19 mouse cellular contexts compared by ENCODE assay signal in the genomic region with DNA sequence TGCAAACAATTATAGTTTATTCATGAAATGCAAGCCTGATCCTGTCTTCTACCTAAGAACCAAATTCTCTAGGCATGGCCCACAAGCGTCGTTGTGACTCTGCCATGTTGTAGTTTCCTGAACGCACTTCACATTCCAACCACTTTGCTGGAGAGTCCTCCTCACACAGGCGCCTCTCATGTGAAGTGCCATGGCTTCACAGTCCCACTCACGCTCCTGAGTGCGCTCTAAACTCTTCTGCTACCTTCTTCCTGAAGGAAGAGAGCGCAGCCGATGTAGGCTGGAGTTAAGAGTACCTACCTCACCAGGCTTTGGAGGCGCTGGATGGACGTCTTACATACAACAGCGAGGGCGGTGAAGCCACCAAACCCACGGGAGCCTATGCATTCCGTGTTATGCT.
DNase-seq lines count a peak whose midpoint lies in the region; ATAC-seq and TF ChIP-seq lines count a peak whose summit lies in the region.
"Had no signal": no experiment of that assay in that cellular context is flagged by ENCODE, and none has a peak within 500 bp of the region (broad histone marks: within the 10 kb centered on the region; RNA-seq: fewer than 3 reads in every experiment).

No protein-coding gene starts in this region.

- intact Hi-C loops in heart, adult 2 months (cut with DNase I), result no loop called here
- intact Hi-C loops in heart, postnatal 14 days (cut with DNase I), result loop anchor here (5.0 kb wide), 1 partner anchor 128 kb away; a partner anchor contains a TSS

- H3K4me2 ChIP-seq in limb, embryonic 12.5 days, result no peak overlapping the region
- H3K4me2 ChIP-seq in lung, postnatal 0 days (replicated peaks; ENCODE audit: low read depth, low read length), result peak overlapping the region; percentile 42; the same call in 1 of the 2 replicates
- no peak overlapping the region for H3K4me2 ChIP-seq in hindbrain, embryonic 16.5 days (ENCODE audit: low read length)
- H3K4me2 ChIP-seq: embryonic facial prominence, embryonic 12.5 days; hindbrain, embryonic 12.5 days; neural tube, embryonic 13.5 days had no signal

- H3K4me1 ChIP-seq in heart, adult 2 months (ENCODE audit: control insufficient read depth, insufficient read depth, low read length), result peaks cover 4% of the 10 kb centered on the region
- H3K4me1 ChIP-seq in limb, embryonic 12.5 days (replicated peaks), result 0 out of 2 replicates have a peak, but pooled peaks cover 3% of the 10 kb centered on the region
- peaks cover 3% of the 10 kb centered on the region; the same call in 1 of the 2 replicates for H3K4me1 ChIP-seq in limb, embryonic 10.5 days
- H3K4me1 ChIP-seq in lung, postnatal 0 days (ENCODE audit: insufficient read depth, low read depth, low read length), result no peaks in the 10 kb centered on the region; the same call in 1 of the 2 replicates
- no peaks in the 10 kb centered on the region for H3K4me1 ChIP-seq in hindbrain, embryonic 16.5 days (ENCODE audit: control insufficient read depth, insufficient read depth, low read depth, low read length)
- H3K4me1 ChIP-seq: embryonic facial prominence, embryonic 12.5 days; hindbrain, embryonic 12.5 days; neural tube, embryonic 13.5 days had no signal

- DNase-seq in heart, adult 2 months, result no peak
- no peak for DNase-seq in heart, postnatal 14 days
- no peak for DNase-seq in limb, embryonic 10.5 days (ENCODE audit: low spot score)
- peak; percentile 92 for DNase-seq in lung, postnatal 0 days (ENCODE audit: low spot score)
- no peak for DNase-seq in layer of hippocampus, adult 11-12 months (ENCODE audit: low spot score)
- DNase-seq: B cell, adult 2 months; cerebellum, adult 11 months; cerebellum, postnatal 25 days; gastrocnemius, postnatal 36 days; left cerebral cortex, postnatal 4 days; right cerebral cortex, postnatal 4 days; thymus, adult 18-20 months had no signal

- ATAC-seq in limb, embryonic 12.5 days (ENCODE audit: insufficient number of reproducible peaks, insufficient read depth, low FRiP score, low TSS enrichment, low read depth), result no peak
- peak; percentile 95 for ATAC-seq in lung, postnatal 0 days
- no peak for ATAC-seq in hindbrain, embryonic 16.5 days
- ATAC-seq: intestine, postnatal 0 days had no signal

- H3K9ac ChIP-seq in heart, adult 2 months (ENCODE audit: low read depth, low read length), result no peak overlapping the region
- H3K9ac ChIP-seq in limb, embryonic 12.5 days (replicated peaks), result no peak overlapping the region
- no peak overlapping the region for H3K9ac ChIP-seq in lung, postnatal 0 days (replicated peaks; ENCODE audit: low read depth)
- H3K9ac ChIP-seq in hindbrain, embryonic 16.5 days (ENCODE audit: low read depth, low read length), result no peak overlapping the region
- H3K9ac ChIP-seq: embryonic facial prominence, embryonic 12.5 days; hindbrain, embryonic 12.5 days; liver, embryonic 14.5 days; neural tube, embryonic 13.5 days had no signal

- no peaks in the 10 kb centered on the region; the same call in 1 of the 2 replicates for H3K79me2 ChIP-seq in heart, adult 2 months (replicated peaks; ENCODE audit: control insufficient read depth, insufficient read depth, low read length)

- 0 out of 2 replicates have a peak, but pooled peaks have one; percentile 9 for TF ChIP-seq CTCF in heart, adult 2 months (IDR thresholded peaks at IDR 0.05)
- TF ChIP-seq CTCF in lung, postnatal 0 days (IDR thresholded peaks at IDR 0.05), result peak; percentile 28

- no peak overlapping the region; the same call in 1 of the 2 replicates for H3K27ac ChIP-seq in heart, adult 2 months
- H3K27ac ChIP-seq in limb, embryonic 12.5 days, result peak overlapping the region; percentile 53; the same call in 1 of the 2 replicates
- no peak overlapping the region for H3K27ac ChIP-seq in limb, embryonic 10.5 days
- H3K27ac ChIP-seq in lung, postnatal 0 days (ENCODE audit: low read length), result peak overlapping the region; percentile 66; the same call in 1 of the 2 replicates
- H3K27ac ChIP-seq in hindbrain, embryonic 16.5 days (ENCODE audit: low read depth, low read length), result no peak overlapping the region
- H3K27ac ChIP-seq: embryonic facial prominence, embryonic 12.5 days; hindbrain, embryonic 12.5 days; liver, embryonic 14.5 days; neural tube, embryonic 13.5 days had no signal

- no peak for TF ChIP-seq POLR2A in heart, adult 2 months (IDR thresholded peaks at IDR 0.05; ENCODE audit: insufficient read depth, low read depth, low read length)

- WGBS in heart, adult 2 months, result 87% methylated on average over 14 of the region's 14 CpGs
- 91% methylated on average over 14 of the region's 14 CpGs for WGBS in limb, embryonic 12.5 days
- WGBS in limb, embryonic 10.5 days, result 93% methylated on average over 14 of the region's 14 CpGs
- WGBS in lung, postnatal 0 days, result 68% methylated on average over 14 of the region's 14 CpGs
- WGBS in hindbrain, embryonic 16.5 days, result 92% methylated on average over 14 of the region's 14 CpGs

- H3K9me3 ChIP-seq in limb, embryonic 12.5 days, result no peaks in the 10 kb centered on the region
- no peaks in the 10 kb centered on the region for H3K9me3 ChIP-seq in limb, embryonic 10.5 days (replicated peaks)
- H3K9me3 ChIP-seq in lung, postnatal 0 days (ENCODE audit: low read length), result no peaks in the 10 kb centered on the region
- H3K9me3 ChIP-seq in hindbrain, embryonic 16.5 days (ENCODE audit: control insufficient read depth, low read length), result no peaks in the 10 kb centered on the region
- H3K9me3 ChIP-seq: embryonic facial prominence, embryonic 12.5 days; hindbrain, embryonic 12.5 days; neural tube, embryonic 13.5 days had no signal

- no peak overlapping the region for H3K4me3 ChIP-seq in heart, adult 2 months
- H3K4me3 ChIP-seq in limb, embryonic 12.5 days (replicated peaks), result no peak overlapping the region
- H3K4me3 ChIP-seq in limb, embryonic 10.5 days, result no peak overlapping the region
- H3K4me3 ChIP-seq in lung, postnatal 0 days (ENCODE audit: low read depth, low read length), result no peak overlapping the region
- H3K4me3 ChIP-seq in hindbrain, embryonic 16.5 days (ENCODE audit: low read length), result no peak overlapping the region
- H3K4me3 ChIP-seq: embryonic facial prominence, embryonic 12.5 days; hindbrain, embryonic 12.5 days; neural tube, embryonic 13.5 days had no signal

- H3K27me3 ChIP-seq in heart, adult 2 months (ENCODE audit: control insufficient read depth, insufficient read depth, low read length), result no peaks in the 10 kb centered on the region
- no peaks in the 10 kb centered on the region for H3K27me3 ChIP-seq in limb, embryonic 12.5 days
- H3K27me3 ChIP-seq in limb, embryonic 10.5 days (ENCODE audit: low read depth, poor library complexity, severe bottlenecking), result no peaks in the 10 kb centered on the region
- no peaks in the 10 kb centered on the region for H3K27me3 ChIP-seq in lung, postnatal 0 days (replicated peaks; ENCODE audit: insufficient read depth, low read length)
- H3K27me3 ChIP-seq in hindbrain, embryonic 16.5 days (replicated peaks; ENCODE audit: control insufficient read depth, insufficient read depth, low read length), result no peaks in the 10 kb centered on the region
- H3K27me3 ChIP-seq: embryonic facial prominence, embryonic 12.5 days; hindbrain, embryonic 12.5 days; neural tube, embryonic 13.5 days had no signal

- peaks cover 13% of the 10 kb centered on the region for H3K36me3 ChIP-seq in heart, adult 2 months (ENCODE audit: control insufficient read depth, insufficient read depth, low read length)
- no peaks in the 10 kb centered on the region for H3K36me3 ChIP-seq in limb, embryonic 12.5 days
- H3K36me3 ChIP-seq in limb, embryonic 10.5 days, result 0 out of 2 replicates have a peak, but pooled peaks cover 4% of the 10 kb centered on the region
- H3K36me3 ChIP-seq in lung, postnatal 0 days (ENCODE audit: insufficient read depth, low read length), result no peaks in the 10 kb centered on the region
- no peaks in the 10 kb centered on the region for H3K36me3 ChIP-seq in hindbrain, embryonic 16.5 days (ENCODE audit: control insufficient read depth, insufficient read depth, low read length)
- H3K36me3 ChIP-seq: embryonic facial prominence, embryonic 12.5 days; hindbrain, embryonic 12.5 days; neural tube, embryonic 13.5 days had no signal

- TF ChIP-seq EP300 in heart, adult 2 months (IDR thresholded peaks at IDR 0.05; ENCODE audit: insufficient read depth, low read depth, low read length), result no peak
- TF ChIP-seq EP300 in lung, postnatal 0 days (IDR thresholded peaks at IDR 0.05), result peak; percentile 93

Comparison
In these comparisons a context has a peak if more than half of its experiments do, and no peak if none do; other contexts are left out.
1. H3K27ac ChIP-seq: peak in limb, embryonic 12.5 days (single experiment) and lung, postnatal 0 days (single experiment); none in heart, adult 2 months (single experiment), limb, embryonic 10.5 days (single experiment) and hindbrain, embryonic 16.5 days (single experiment).